Mouse (Mus musculus): ENCODE results near the gene Stip1.
A peak's percentile ranks its signal among the peaks of the same experiment; 100 is the strongest.

GRCm38 (mm10) chr19:7039841-7040636, at the start of gene Stip1:
- TF ChIP-seq POLR2A (IDR thresholded peaks at IDR 0.05; ENCODE audit: borderline replicate concordance, extremely low read depth, insufficient read depth, insufficient read length, poor library complexity, severe bottlenecking) (peak; percentile 68; the same call in 1 of the 2 replicates), CTCF (IDR thresholded peaks at IDR 0.05; ENCODE audit: borderline replicate concordance, extremely low read depth, insufficient read depth, insufficient read length) (peak; percentile 44; the same call in 1 of the 2 replicates)
